Mouse (Mus musculus) layer of hippocampus, adult 8-10 months (tissue): ENCODE measurements around the gene Etv6. TPM values are rescaled to one million over a fixed set of nuclear protein-coding genes. Genes with fewer than 3 reads are reported as not detected.

ENCODE experiments used
- DNase-seq, 2 experiments: peaks; one replicate each; pipeline ENCODE4 v3.0.0; 2022; ENCODE audit warnings: low spot score in 2 of 2
- total RNA-seq, 4 experiments: library from RNA; stranded (reverse); gene quantifications; 2 replicates each; pipeline ENCODE4 v1.2.4; 2022

Etv6 gene
- total RNA-seq, 4 experiments from 2014 or later, result 10.7 to 14.7 (median 12.2) TPM

DNA sequence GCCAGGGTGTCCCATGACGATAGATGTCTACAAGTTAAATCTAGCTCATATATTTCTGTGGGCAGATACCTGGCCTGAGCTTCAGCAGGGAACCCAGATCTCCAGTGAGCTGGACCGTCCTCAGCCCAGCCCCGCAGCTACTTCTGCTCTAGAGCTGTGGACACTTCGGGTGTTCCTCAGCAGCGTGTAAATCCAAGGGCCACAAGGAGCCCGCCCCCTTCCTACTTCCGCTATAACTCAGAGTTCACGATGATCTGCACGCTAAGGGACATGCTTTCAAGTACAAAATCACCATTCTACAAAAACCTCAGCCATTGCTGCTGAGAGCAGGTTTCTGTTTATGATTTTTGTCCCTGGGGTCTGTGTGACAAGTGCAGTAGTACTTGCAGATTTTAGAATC is 211.8 kb downstream of the Etv6 start:
- no peak for DNase-seq

DNA sequence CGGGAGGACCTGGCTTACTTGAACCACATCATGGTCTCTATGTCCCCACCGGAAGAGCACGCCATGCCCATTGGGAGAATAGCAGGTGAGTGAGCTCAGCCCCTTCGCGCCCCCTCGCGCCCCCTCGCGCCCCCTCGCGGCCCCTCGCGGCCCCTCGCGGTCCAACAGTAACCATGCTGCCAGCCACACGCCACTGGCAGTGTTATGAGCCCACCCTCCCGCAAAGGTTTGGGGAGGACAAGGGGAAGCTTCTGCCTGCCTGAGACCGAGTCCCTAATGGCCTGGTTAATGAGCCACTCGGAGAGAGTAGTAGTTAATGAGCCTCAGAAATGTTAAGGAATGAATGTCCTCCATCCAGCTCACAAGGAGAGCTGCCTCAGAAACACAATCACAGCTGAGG is 213.2 kb downstream of the Etv6 start:
- no peak for DNase-seq

GRCm38 (mm10) chr6:134250764-134251163 is 215.3 kb downstream of the Etv6 start:
- DNase-seq, result no peak

DNA sequence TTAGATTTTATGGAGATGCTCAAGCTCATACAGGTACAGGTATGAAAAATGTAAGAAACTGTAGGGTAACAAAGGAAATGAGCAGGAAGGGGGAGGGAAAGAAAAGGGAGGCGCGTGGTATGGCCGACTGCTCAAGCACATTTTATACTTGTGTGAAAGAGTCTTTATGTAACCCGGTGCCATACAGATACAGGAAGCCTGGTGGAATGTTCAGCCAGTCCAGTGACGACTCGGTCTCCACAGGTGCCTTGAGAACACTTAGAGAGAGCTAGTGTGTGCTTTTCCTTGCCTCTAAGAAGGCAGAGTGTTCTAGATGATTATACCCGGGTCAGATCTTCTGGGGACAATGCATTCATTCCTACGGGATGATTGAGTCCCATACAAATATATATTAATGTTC is 215.9 kb downstream of the Etv6 start:
- DNase-seq, result no peak

GRCm38 (mm10) chr6:134252081-134252755 is 216.7 kb downstream of the Etv6 start:
- DNase-seq, result no peak

- no peak for DNase-seq
These were observed 220.9 kb downstream of the Etv6 start for GRCm38 (mm10) chr6:134256369-134256768.

- DNase-seq, result no peak
These were observed 224.4 kb downstream of the Etv6 start for GRCm38 (mm10) chr6:134259913-134260312.

DNA sequence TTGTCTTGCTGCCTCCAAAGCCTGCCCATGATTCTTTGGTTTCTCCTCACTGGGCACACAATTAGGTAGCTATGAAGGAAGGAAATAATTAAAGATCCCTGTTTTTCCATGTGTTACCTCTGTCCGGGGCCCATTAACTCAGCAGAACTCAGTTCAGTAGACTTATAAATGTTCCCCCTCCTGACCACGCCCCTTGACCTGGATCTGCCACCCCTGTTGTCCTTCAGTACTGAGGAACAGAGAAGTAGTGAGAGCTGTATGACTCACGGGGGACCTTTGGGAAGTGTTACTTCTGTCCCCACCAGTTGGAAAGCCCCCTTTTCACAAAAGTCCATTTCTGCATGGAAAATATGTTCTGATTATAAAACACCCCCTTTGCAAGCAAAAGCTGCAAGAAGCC is 226.4 kb downstream of the Etv6 start:
- DNase-seq, result no peak

DNA sequence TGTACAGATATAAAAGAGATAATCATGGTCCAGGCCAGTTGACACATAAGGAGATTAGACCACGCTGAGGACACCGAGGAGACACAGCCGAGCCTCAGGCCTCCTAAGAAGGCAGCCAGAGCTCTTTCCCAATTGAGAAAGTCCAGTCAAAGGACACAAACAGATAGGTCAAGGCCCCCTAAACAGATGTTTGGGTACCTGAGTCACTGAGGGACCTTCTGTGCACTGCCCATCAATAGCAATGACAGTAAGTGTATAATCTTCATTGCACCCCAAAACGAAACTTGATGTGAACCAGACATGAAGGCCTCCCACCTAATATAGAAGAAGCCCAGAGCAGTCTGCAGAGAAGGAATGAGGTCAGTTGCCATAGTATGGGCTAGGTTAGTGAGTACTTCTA is 226.9 kb downstream of the Etv6 start:
- no peak for DNase-seq

DNA sequence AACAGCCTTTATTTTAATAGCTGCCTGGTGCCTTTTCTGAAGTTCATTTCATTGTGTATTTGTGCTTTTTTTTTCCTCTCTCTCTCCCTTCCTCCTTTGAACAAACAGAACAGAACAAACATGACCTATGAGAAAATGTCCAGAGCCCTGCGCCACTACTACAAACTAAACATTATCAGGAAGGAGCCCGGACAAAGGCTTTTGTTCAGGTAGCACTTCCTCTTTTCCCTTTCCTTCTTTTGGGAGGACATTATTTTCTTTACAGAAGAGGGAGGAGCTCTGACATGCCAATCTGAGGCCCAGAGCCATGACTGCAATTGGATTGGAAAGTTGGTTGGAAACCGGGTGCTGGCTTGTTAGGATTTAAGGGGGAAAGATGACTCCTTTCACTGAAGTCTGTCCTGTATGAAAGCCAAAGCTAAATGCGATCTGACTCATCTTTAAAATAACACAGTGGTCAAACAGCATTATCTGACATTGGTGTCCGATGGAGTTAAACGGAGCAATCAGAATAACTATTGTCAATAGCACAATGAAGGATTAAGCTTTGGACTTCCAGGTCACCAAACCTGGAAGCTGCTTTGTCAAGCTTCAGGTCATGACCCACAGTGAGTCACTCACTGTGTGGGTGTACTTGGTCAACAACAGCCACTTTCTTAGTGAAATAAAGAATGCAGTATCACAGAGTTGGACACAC is 227.6 kb downstream of the Etv6 start:
- DNase-seq, result no peak

DNA sequence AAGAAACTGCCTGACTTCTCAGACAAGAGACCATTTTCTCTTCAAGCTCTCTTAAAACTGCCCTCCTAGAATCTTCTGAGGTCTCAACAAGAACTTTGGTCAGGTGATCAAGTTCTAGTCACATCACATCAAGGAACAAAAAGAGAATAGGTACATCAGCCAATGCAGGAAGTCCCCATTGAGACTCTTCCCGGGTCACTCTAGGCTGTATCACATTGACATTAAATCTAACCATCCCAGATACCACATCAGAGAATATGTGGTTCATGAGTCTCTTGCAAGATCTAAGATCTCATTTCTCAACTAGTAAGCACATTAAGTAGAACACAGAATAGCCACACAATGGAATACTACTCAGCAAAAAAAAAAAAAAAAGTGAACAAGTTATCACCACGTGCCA is 238.4 kb downstream of the Etv6 start:
- DNase-seq, result no peak

- no peak for DNase-seq
These were observed 241.5 kb downstream of the Etv6 start for GRCm38 (mm10) chr6:134276954-134277353.

GRCm38 (mm10) chr6:134282095-134282494 is 246.6 kb downstream of the Etv6 start:
- DNase-seq, result no peak

DNA sequence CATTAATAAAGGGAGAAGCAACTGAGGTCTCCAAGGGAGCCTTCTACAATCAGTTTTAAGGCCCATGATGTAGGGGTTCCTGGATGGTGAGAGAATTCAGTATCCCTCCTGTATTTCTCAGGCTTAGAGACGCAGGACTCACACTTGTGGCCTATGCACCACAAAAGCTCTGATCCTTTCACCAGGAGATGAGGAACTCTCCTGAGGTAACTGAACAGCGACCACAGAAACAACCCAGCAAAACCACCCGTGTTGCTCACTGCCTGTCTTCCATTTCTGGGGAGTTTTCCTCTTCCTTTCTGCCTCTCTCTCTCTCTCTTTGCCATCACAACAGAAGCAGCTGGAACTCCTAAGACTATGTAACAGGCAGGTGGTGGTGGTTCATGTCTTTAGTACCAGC is 256.3 kb downstream of the Etv6 start:
- DNase-seq, result no peak

DNA sequence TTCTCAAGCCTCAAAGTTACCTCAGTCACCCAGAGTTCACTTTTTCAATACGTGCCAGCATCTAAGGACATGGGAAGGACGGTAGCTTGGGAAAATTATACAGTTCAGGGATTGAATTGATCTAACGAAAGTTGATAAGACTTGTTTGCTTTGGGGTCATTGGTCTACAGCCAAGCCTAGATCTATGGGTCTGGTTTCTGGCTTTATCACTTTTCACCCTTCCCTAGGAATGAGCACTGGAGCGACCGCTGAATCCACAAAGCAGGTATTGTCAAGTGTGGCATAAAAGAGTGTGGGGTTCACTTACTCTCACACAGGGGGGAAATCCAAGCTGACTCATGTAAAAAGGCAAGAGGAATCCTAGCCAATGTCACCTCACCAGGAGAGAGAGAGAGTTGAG is 256.9 kb downstream of the Etv6 start:
- no peak for DNase-seq

DNA sequence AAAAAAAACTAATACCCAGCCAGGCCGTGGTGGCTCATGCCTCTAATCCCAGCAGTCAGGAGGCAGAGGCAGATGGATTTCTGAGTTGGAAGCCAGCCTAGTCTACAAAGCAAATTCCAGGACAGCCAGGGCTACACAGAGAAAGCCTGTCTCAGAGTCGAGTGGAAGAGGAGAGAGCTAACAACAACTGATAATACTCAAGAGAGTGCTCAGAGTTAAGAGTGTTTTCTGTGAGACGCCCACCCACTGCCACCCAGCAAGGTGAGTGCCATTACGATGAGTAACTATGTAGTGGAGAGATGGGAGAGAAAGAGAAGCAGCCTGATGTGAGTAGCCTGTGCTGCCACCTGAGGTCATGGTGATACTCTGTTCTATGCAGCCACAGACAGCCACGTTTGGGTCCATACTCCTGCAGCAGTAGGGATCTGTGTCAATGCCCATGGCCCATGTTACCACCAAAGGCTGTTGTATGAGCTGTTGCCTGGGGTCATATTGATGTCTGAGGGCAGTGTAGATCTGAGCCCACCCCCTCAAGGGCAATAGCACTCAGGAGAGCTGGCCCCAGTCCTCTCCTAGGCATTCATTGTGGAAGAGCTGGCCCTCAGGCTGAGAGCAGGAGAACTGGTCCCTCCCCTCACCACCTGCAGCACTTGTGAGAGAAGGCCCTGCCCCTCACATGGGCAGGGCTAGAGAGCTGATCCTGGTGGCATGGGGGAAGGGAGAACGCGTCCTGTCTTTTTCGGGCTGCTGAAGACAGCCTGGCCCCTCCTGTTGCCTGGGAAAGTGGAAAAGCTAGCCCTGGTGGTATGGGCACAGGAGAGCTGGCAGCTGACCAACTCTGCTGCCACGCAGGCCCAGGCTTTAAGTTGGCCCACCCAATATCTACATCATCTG is 258.4 kb downstream of the Etv6 start:
- no peak for DNase-seq

DNA sequence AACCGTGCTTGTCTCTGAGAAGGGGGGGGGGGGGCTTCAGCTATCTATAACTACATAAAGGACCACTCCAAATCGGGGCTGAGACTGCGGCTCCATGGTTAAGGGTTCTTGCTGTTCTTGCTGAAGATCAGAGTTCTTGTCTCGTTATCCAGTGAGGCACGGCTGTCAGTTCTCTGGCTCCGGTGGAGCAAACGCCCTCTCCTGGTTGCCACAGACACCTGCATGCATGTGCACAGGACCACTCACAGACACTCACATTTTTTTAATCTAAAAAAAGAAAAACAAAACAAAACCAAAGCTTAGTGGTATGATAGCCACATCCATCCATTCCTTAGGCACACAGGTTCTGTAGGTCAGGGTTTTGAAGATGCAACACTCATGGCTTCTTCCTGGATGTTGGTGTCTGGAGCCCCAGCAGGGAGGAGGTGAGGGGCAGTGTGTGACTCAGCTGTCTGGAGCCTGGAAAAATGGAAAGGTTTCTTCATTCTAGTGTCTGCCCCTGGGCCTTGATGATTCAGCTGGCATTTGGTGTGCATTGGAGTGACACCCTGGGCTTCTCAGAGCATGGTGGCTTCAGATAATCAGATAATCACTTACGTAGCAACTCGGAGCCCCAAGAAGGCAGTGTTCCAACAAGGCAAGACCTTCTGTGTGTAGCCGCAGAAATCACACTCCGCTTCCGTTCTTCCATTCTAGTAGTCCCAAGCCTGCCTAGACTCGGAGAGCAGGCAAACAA is 262.6 kb downstream of the Etv6 start:
- no peak for DNase-seq

DNA sequence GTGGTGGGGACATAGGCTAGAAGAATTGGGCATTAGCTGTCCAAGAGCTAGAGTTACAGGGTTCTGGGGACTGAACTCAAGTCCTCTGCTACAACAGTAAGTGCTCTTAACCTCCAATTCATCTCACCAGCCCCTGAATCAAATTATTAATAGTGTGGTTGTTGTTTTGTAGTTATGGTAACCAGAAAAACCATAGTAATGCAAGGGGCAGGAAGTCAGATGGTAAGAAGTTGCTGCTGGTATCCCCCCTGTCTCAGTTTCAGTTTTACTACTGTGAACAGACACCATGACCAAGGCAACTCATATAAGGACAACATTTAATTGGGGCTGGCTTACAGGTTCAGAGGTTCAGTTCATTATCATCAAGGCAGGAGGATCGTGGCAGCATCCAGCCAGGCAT is 266.5 kb downstream of the Etv6 start:
- no peak for DNase-seq

GRCm38 (mm10) chr6:134311346-134311745 is 275.8 kb downstream of the Etv6 start:
- no peak for DNase-seq

DNA sequence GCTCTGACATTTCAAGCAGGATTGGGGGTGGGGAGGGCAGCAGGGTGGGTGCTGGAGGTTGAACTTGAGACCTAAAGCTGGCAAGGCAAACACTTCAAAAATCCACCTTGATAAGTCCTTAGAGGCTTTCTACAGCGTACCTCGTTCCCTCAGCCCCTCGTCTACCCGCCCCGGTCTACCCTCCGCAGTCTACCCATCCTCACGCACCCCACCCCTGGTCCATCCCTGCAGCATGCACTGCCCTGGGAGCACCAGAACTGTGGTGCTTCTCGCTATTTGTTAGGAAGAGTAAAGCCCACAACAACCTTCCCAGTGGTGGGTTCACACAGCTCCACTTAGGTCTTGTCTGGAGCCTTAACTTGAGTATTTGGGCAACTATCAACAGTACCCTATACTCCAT is 277.1 kb downstream of the Etv6 start:
- DNase-seq, result no peak

- peak; percentile 40 to 73 for DNase-seq
These were observed 281.9 kb downstream of the Etv6 start for GRCm38 (mm10) chr6:134317371-134317770.
